Mouse (Mus musculus) MEL (cell line): ENCODE results near the gene Scn1a. TPM values are rescaled to one million over a fixed set of nuclear protein-coding genes. Genes with fewer than 3 reads are reported as not detected.

Source experiments
- DNase-seq: peaks from one replicate; pipeline ENCODE4 v3.0.0; 2011; ENCODE audit warnings: low read depth, low spot score
- H3K27ac ChIP-seq: 2 replicates; pipeline ENCODE4 v1.5.1; 2012; ENCODE audit warnings: low read depth, mild to moderate bottlenecking, control low read depth, low read length, moderate library complexity; ENCODE audit not compliant: control insufficient read depth
- H3K27me3 ChIP-seq, 2 experiments: fragments of 150-350 bp in 1 of 2; sonication (generic) in 1 of 2; 2 replicates each; pipeline ENCODE4 v1.6.1; 2012; ENCODE audit warnings: low read length in 2 of 2, mild to moderate bottlenecking in 2 of 2, improper control_type of control experiment in 1 of 2, moderate library complexity in 1 of 2; ENCODE audit not compliant: insufficient read depth in 2 of 2, control insufficient read depth in 1 of 2
- H3K36me3 ChIP-seq, 2 experiments: 2 replicates each; pipeline ENCODE4 v1.6.1; 2012 to 2014; ENCODE audit warnings: low read length in 2 of 2, improper control_type of control experiment in 1 of 2, inconsistent platforms in 1 of 2, mild to moderate bottlenecking in 1 of 2; ENCODE audit not compliant: insufficient read depth in 2 of 2, control insufficient read depth in 1 of 2
- H3K4me1 ChIP-seq, 2 experiments: fragments of 150-350 bp in 1 of 2; sonication (generic) in 1 of 2; 2 replicates each; pipeline ENCODE4 v1.6.1; 2012; ENCODE audit warnings: low read length in 2 of 2, improper control_type of control experiment in 1 of 2, mild to moderate bottlenecking in 1 of 2; ENCODE audit not compliant: insufficient read depth in 2 of 2, control insufficient read depth in 1 of 2
- H3K4me3 ChIP-seq, 2 experiments: fragments of 150-350 bp in 1 of 2; sonication (generic) in 1 of 2; 2 replicates each; pipeline ENCODE4 v1.5.1; 2012; ENCODE audit warnings: low read depth in 2 of 2, low read length in 2 of 2, mild to moderate bottlenecking in 2 of 2, moderate library complexity in 2 of 2, control low read depth in 1 of 2, improper control_type of control experiment in 1 of 2; ENCODE audit not compliant: control insufficient read depth in 1 of 2, insufficient read depth in 1 of 2
- H3K79me2 ChIP-seq: 2 replicates; pipeline ENCODE4 v1.6.1; 2012; ENCODE audit warnings: mild to moderate bottlenecking, low read length, moderate library complexity; ENCODE audit not compliant: control insufficient read depth, poor library complexity, insufficient read depth
- H3K9ac ChIP-seq: 2 replicates; pipeline ENCODE4 v1.6.1; 2012; ENCODE audit warnings: low read depth, mild to moderate bottlenecking, control low read depth, low read length, moderate library complexity; ENCODE audit not compliant: control insufficient read depth, poor library complexity, severe bottlenecking
- H3K9me3 ChIP-seq: fragments of 150-350 bp; sonication (generic); replicated peaks from 2 replicates; pipeline ENCODE4 v1.6.1; 2012; ENCODE audit warnings: mild to moderate bottlenecking, low read length, improper control_type of control experiment, moderate library complexity; ENCODE audit not compliant: insufficient read depth
- CHD2 ChIP-seq: IDR thresholded peaks from 2 replicates; pipeline ENCODE4 v1.6.1; 2011; ENCODE audit warnings: low read length, improper control_type of control experiment
- CTCF ChIP-seq, 3 experiments: IDR thresholded peaks in 2 of 3; conservative IDR thresholded peaks in 1 of 3; 2 replicates each; pipeline ENCODE4 v1.5.1; 2011 to 2012; ENCODE audit warnings: low read length in 3 of 3, low read depth in 2 of 3, mild to moderate bottlenecking in 2 of 3, improper control_type of control experiment in 1 of 3, inconsistent platforms in 1 of 3, mixed read lengths in 1 of 3, moderate library complexity in 1 of 3; ENCODE audit not compliant: control insufficient read depth in 1 of 3, insufficient read depth in 1 of 3, poor library complexity in 1 of 3, severe bottlenecking in 1 of 3
- E2F4 ChIP-seq: IDR thresholded peaks from 2 replicates; pipeline ENCODE4 v1.6.1; 2011; ENCODE audit warnings: low read depth, low read length, improper control_type of control experiment, borderline replicate concordance
- ELF1 ChIP-seq: IDR thresholded peaks from 2 replicates; pipeline ENCODE4 v1.6.1; 2014; ENCODE audit warnings: low read depth, mild to moderate bottlenecking, inconsistent platforms, low read length, improper control_type of control experiment, moderate library complexity
- ETS1 ChIP-seq: IDR thresholded peaks from 2 replicates; pipeline ENCODE4 v1.6.1; 2012; ENCODE audit warnings: low read depth, mild to moderate bottlenecking, inconsistent platforms, low read length, improper control_type of control experiment, moderate library complexity
- GATA1 ChIP-seq: IDR thresholded peaks from 2 replicates; pipeline ENCODE4 v1.6.1; 2011; ENCODE audit warnings: low read depth, low read length, improper control_type of control experiment
- HCFC1 ChIP-seq: IDR thresholded peaks from 2 replicates; pipeline ENCODE4 v1.6.1; 2012; ENCODE audit warnings: low read depth, mild to moderate bottlenecking, inconsistent platforms, low read length, improper control_type of control experiment, moderate library complexity
- JUND ChIP-seq: IDR thresholded peaks from 2 replicates; pipeline ENCODE4 v1.6.1; 2011; ENCODE audit warnings: low read depth, mild to moderate bottlenecking, improper control_type of control experiment, low read length
- KAT2A ChIP-seq: conservative IDR thresholded peaks from 2 replicates; pipeline ENCODE4 v1.6.1; 2012; ENCODE audit warnings: low read depth, low read length, improper control_type of control experiment, inconsistent platforms
- MAX ChIP-seq: IDR thresholded peaks from 2 replicates; pipeline ENCODE4 v1.6.1; 2011; ENCODE audit warnings: low read length, improper control_type of control experiment
- MAZ ChIP-seq: IDR thresholded peaks from 2 replicates; pipeline ENCODE4 v1.6.1; 2012; ENCODE audit warnings: low read depth, mild to moderate bottlenecking, inconsistent platforms, low read length, improper control_type of control experiment
- MYB ChIP-seq: IDR thresholded peaks from 2 replicates; pipeline ENCODE4 v1.6.1; 2011; ENCODE audit warnings: mild to moderate bottlenecking, low read depth, low read length, improper control_type of control experiment
- MYC ChIP-seq: IDR thresholded peaks from 2 replicates; pipeline ENCODE4 v1.6.1; 2011; ENCODE audit warnings: low read depth, mild to moderate bottlenecking, low read length, improper control_type of control experiment, moderate library complexity
- NRF1 ChIP-seq: IDR thresholded peaks from 2 replicates; pipeline ENCODE4 v1.6.1; 2014; ENCODE audit warnings: low read depth, mild to moderate bottlenecking, inconsistent platforms, low read length, improper control_type of control experiment, moderate library complexity; ENCODE audit not compliant: poor library complexity, insufficient read depth, severe bottlenecking
- POLR2A ChIP-seq, 2 experiments: IDR thresholded peaks; 2 replicates each; pipeline ENCODE4 v1.6.1; 2011 to 2012; ENCODE audit warnings: low read length in 2 of 2, mild to moderate bottlenecking in 2 of 2, control low read depth in 1 of 2, improper control_type of control experiment in 1 of 2, low read depth in 1 of 2, moderate library complexity in 1 of 2; ENCODE audit not compliant: control insufficient read depth in 1 of 2, insufficient read depth in 1 of 2, poor library complexity in 1 of 2
- POLR2AphosphoS2 ChIP-seq: IDR thresholded peaks from 2 replicates; pipeline ENCODE4 v1.6.1; 2011; ENCODE audit warnings: low read length, improper control_type of control experiment
- RAD21 ChIP-seq: IDR thresholded peaks from 2 replicates; pipeline ENCODE4 v1.6.1; 2011; ENCODE audit warnings: mild to moderate bottlenecking, low read depth, low read length, improper control_type of control experiment
- RCOR1 ChIP-seq: IDR thresholded peaks from 2 replicates; pipeline ENCODE4 v1.6.1; 2012; ENCODE audit warnings: low read depth, mild to moderate bottlenecking, inconsistent platforms, low read length, improper control_type of control experiment
- SIN3A ChIP-seq: IDR thresholded peaks from 2 replicates; pipeline ENCODE4 v1.6.1; 2012; ENCODE audit warnings: low read length, improper control_type of control experiment, inconsistent platforms
- TBP ChIP-seq: IDR thresholded peaks from 2 replicates; pipeline ENCODE4 v1.8.0; 2011; ENCODE audit warnings: low read depth, low read length, improper control_type of control experiment
- TCF12 ChIP-seq: IDR thresholded peaks from 2 replicates; pipeline ENCODE4 v1.6.1; 2014; ENCODE audit warnings: low read depth, mild to moderate bottlenecking, inconsistent platforms, low read length, improper control_type of control experiment, moderate library complexity
- UBTF ChIP-seq: IDR thresholded peaks from 2 replicates; pipeline ENCODE4 v1.6.1; 2012; ENCODE audit warnings: low read depth, mild to moderate bottlenecking, inconsistent platforms, low read length, improper control_type of control experiment, moderate library complexity, borderline replicate concordance; ENCODE audit not compliant: insufficient read depth
- ZKSCAN1 ChIP-seq: IDR thresholded peaks from 2 replicates; pipeline ENCODE4 v1.6.1; 2012; ENCODE audit warnings: low read depth, mild to moderate bottlenecking, inconsistent platforms, low read length, improper control_type of control experiment, moderate library complexity
- polyA plus RNA-seq, 2 experiments: library from polyadenylated mRNA; stranded (reverse) in 1 of 2; unstranded in 1 of 2; fragments of >175 nt in 1 of 2; fragments of >200 nt in 1 of 2; gene quantifications; 2 replicates each; pipeline versions ENCODE4 v1.2.1 to v1.2.4; 2012; ENCODE audit warnings: low replicate concordance in 2 of 2, low read depth in 1 of 2; ENCODE audit not compliant: insufficient read length in 2 of 2, insufficient read depth in 1 of 2, missing spikeins in 1 of 2
- total RNA-seq: library from RNA; depleted of rRNA; stranded (reverse); fragments of 300-350 nt; gene quantifications from 2 replicates; pipeline ENCODE4 v1.2.3, GENCODE M21; 2012

The Scn1a gene
- total and polyA plus RNA-seq, 3 experiments: not detected

- Histone ChIP-seq H3K4me3 (no peak overlapping the region), H3K79me2 (no peaks in the 10 kb centered on the region), H3K36me3 (no peaks in the 10 kb centered on the region), H3K4me1 (no peaks in the 10 kb centered on the region), H3K9me3 (no peaks in the 10 kb centered on the region), H3K27ac (no peak overlapping the region), H3K27me3 (no peaks in the 10 kb centered on the region)
- no peak for DNase-seq
- TF ChIP-seq MYB (no peak), POLR2AphosphoS2 (no peak), SIN3A (no peak), GATA1 (no peak), NRF1 (no peak), JUND (no peak), CTCF (IDR thresholded peaks at IDR 0.05 in 2 of 3, conservative IDR thresholded peaks at IDR 0.05 in 1 of 3; ENCODE audit: control insufficient read depth in 1 of 3, insufficient read depth in 1 of 3, low read depth in 2 of 3, low read length in 3 of 3, poor library complexity in 1 of 3, severe bottlenecking in 1 of 3) (no peak), RAD21 (no peak), MYC (no peak), ELF1 (no peak), ZKSCAN1 (no peak), POLR2A (IDR thresholded peaks at IDR 0.05; ENCODE audit: control insufficient read depth in 1 of 2, insufficient read depth in 1 of 2, low read depth in 1 of 2, low read length in 2 of 2, poor library complexity in 1 of 2) (no peak), ETS1 (no peak), TBP (no peak), MAZ (no peak)
- TF ChIP-seq, all 39 proteins: peak for 0
- H3K9ac ChIP-seq: no peak overlapping the region
Measured at GRCm38 (mm10) chr2:66465484-66465883, 24.8 kb upstream of the Scn1a start.

DNA sequence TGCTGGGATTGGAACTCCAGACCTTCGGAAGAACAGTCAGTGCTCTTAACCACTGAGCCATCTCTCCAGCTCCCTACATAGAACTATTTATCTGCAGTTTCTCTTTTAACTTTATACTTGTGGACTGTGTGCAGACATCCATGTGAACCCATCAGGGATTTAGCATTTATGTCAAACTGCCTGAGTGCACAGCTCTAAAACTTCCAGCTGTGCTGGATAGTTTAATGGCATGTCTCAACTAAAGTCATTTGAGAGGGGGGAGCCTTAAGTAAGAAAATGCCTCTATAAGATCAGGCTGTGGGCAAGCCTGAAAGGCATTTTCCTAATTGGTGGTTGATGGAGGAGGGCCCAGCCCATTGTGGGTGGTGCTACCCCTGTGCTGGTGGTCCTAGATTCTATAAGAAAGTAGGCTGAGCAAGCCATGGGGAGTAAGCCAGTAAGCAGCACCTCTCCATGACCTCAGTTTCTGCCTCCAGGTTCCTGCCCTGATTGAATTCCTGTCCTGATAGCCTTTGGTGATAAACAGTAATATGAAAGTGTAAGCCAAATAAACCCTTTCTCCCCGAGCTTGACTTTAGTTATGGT is 24.3 kb upstream of the Scn1a start:
- Histone ChIP-seq H3K9ac (no peak overlapping the region), H3K36me3 (no peaks in the 10 kb centered on the region), H3K4me3 (no peak overlapping the region), H3K27me3 (no peaks in the 10 kb centered on the region), H3K27ac (no peak overlapping the region), H3K4me1 (no peaks in the 10 kb centered on the region), H3K9me3 (no peaks in the 10 kb centered on the region), H3K79me2 (no peaks in the 10 kb centered on the region)
- DNase-seq: no peak
- TF ChIP-seq TCF12: no peak
- TF ChIP-seq MYC: no peak
- TF ChIP-seq MAZ: no peak
- no peak for TF ChIP-seq E2F4
- no peak for TF ChIP-seq KAT2A
- TF ChIP-seq CHD2: no peak
- TF ChIP-seq RCOR1: no peak
- no peak for TF ChIP-seq CTCF (IDR thresholded peaks at IDR 0.05 in 2 of 3, conservative IDR thresholded peaks at IDR 0.05 in 1 of 3; ENCODE audit: control insufficient read depth in 1 of 3, insufficient read depth in 1 of 3, low read depth in 2 of 3, low read length in 3 of 3, poor library complexity in 1 of 3, severe bottlenecking in 1 of 3)
- no peak for TF ChIP-seq MYB
- TF ChIP-seq UBTF: no peak
- TF ChIP-seq POLR2AphosphoS2: no peak
- no peak for TF ChIP-seq HCFC1
- TF ChIP-seq TBP: no peak
- no peak for TF ChIP-seq MAX
- no peak for TF ChIP-seq NRF1
